Mouse (Mus musculus): ENCODE results near the gene Dgki. TPM values are rescaled to one million over a fixed set of nuclear protein-coding genes. Genes with fewer than 3 reads are reported as not detected.

Dgki gene
- total and polyA plus RNA-seq, 2 experiments from 2014 or later, result 0.11 to 0.33 TPM

DNA sequence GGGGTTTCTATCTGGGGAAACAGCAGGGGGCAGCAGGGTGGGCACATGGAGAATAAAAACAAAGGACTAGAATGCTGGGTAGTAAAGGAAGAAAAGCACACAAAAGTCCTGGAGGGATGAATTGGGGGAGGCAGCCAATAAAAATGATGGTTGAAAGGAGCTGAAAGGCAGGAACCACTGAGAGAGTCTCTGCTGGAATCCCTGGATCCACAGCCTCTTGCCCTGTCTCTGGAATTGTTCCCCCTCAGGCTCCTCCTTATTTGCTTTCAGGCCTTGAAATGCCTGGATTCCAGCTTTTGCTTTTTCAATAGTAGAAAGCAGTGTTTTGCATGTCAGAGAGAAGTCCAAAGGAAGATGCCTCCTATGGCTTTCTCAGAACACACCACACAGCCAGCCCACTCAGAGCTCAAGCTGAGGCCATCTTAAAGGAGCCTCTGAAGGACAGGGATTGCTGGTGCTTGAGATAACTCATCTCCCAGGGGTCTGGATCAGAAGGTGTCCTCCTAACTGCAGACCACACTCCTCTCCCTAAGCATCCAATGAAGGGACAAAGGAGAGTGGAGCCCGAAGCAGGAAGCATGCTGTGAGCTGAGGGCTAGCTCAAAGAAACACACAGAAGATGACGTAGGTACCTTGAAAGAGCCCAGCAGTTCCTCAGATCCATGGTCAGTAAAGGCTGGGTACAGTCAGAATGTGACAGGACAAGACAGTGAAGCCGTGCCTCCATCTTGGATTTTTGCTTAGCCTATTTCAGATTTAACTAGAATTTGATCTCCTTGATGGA is 441.5 kb downstream of the Dgki start:
- no peaks in the 10 kb centered on the region for H3K36me3 ChIP-seq (replicated peaks; ENCODE audit: control insufficient read depth, insufficient read depth, low read length)
- no peaks in the 10 kb centered on the region for H3K4me1 ChIP-seq (ENCODE audit: control insufficient read depth, insufficient read depth)
- H3K27me3 ChIP-seq (ENCODE audit: control insufficient read depth, insufficient read depth, low read length), result no peaks in the 10 kb centered on the region
- H3K9me3 ChIP-seq (replicated peaks; ENCODE audit: control insufficient read depth, low read length), result no peaks in the 10 kb centered on the region
- DNase-seq (ENCODE audit: low spot score), result no peak
- H3K27ac ChIP-seq (ENCODE audit: low read depth), result no peak overlapping the region
- WGBS, result 86% methylated on average over 3 of the region's 3 CpGs
- no peak overlapping the region for H3K4me2 ChIP-seq (ENCODE audit: low read depth, low read length)
- ATAC-seq (ENCODE audit: insufficient read depth, low read depth), result no peak
- no peak overlapping the region for H3K4me3 ChIP-seq (ENCODE audit: low read depth, low read length)
- no peak overlapping the region for H3K9ac ChIP-seq (replicated peaks; ENCODE audit: low read depth, low read length)
- TF ChIP-seq EP300 (IDR thresholded peaks at IDR 0.05; ENCODE audit: low read depth) (no peak), CTCF (IDR thresholded peaks at IDR 0.05; ENCODE audit: low read depth) (no peak)

DNA sequence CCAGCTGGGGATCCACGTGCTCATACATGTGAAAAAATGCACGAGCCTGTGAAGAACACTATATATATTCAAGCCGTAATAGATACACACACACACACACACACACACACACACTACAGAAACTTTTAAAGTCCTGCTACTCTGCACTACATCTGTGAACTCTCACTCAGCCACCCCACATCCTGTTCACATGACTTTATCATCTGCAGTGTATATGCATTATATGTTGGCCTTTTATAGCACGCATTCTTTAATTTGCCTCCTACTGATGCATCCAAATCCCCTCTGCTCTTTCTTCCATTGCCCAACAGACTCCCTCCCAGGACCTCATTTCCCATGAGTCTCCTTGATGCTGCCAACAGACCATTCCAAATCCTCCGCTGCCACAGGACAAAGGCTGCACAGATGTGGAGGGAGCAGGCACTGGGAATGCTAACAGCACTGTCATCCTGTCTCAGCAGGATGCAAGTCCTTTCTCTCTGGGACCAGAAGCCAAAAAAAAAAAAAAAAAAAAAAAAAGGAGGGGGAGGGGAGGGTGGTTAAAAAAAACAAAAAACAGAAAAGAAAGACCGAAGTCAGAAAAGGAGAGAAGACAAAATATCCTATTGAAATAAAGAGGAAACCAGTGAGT is 442.2 kb downstream of the Dgki start:
- no peak for DNase-seq (ENCODE audit: low spot score)
- ATAC-seq (ENCODE audit: insufficient read depth, low read depth), result no peak
- WGBS, result 42% methylated on average over 6 of the region's 6 CpGs

GRCm38 (mm10) chr6:36850422-36851129 is 449.4 kb downstream of the Dgki start:
- Histone ChIP-seq H3K9ac (replicated peaks; ENCODE audit: low read depth, low read length) (no peak overlapping the region; the same call in 1 of the 2 replicates), H3K9me3 (replicated peaks; ENCODE audit: control insufficient read depth, low read length) (no peaks in the 10 kb centered on the region), H3K4me2 (ENCODE audit: low read depth, low read length) (no peak overlapping the region), H3K27me3 (ENCODE audit: control insufficient read depth, insufficient read depth, low read length) (no peaks in the 10 kb centered on the region), H3K27ac (ENCODE audit: low read depth) (no peak overlapping the region), H3K36me3 (replicated peaks; ENCODE audit: control insufficient read depth, insufficient read depth, low read length) (no peaks in the 10 kb centered on the region), H3K4me1 (ENCODE audit: control insufficient read depth, insufficient read depth) (no peaks in the 10 kb centered on the region), H3K4me3 (ENCODE audit: low read depth, low read length) (no peak overlapping the region)
- TF ChIP-seq EP300 (IDR thresholded peaks at IDR 0.05; ENCODE audit: low read depth), result no peak
- no peak for TF ChIP-seq CTCF (IDR thresholded peaks at IDR 0.05; ENCODE audit: low read depth)
- no peak for ATAC-seq (ENCODE audit: insufficient read depth, low read depth)
- WGBS, result 50% methylated on average over 7 of the region's 7 CpGs
- no peak for DNase-seq (ENCODE audit: low spot score)

More for the DNA sequence above, 442.2 kb downstream of the Dgki start:
- Histone ChIP-seq H3K9me3 (replicated peaks; ENCODE audit: control insufficient read depth, low read length) (no peaks in the 10 kb centered on the region), H3K4me1 (ENCODE audit: control insufficient read depth, insufficient read depth) (no peaks in the 10 kb centered on the region), H3K27me3 (ENCODE audit: control insufficient read depth, insufficient read depth, low read length) (no peaks in the 10 kb centered on the region), H3K4me2 (ENCODE audit: low read depth, low read length) (no peak overlapping the region), H3K4me3 (ENCODE audit: low read depth, low read length) (no peak overlapping the region), H3K9ac (replicated peaks; ENCODE audit: low read depth, low read length) (no peak overlapping the region), H3K27ac (ENCODE audit: low read depth) (no peak overlapping the region; the same call in 1 of the 2 replicates), H3K36me3 (replicated peaks; ENCODE audit: control insufficient read depth, insufficient read depth, low read length) (no peaks in the 10 kb centered on the region)
- TF ChIP-seq CTCF (IDR thresholded peaks at IDR 0.05; ENCODE audit: low read depth), result no peak
- TF ChIP-seq EP300 (IDR thresholded peaks at IDR 0.05; ENCODE audit: low read depth), result no peak

DNA sequence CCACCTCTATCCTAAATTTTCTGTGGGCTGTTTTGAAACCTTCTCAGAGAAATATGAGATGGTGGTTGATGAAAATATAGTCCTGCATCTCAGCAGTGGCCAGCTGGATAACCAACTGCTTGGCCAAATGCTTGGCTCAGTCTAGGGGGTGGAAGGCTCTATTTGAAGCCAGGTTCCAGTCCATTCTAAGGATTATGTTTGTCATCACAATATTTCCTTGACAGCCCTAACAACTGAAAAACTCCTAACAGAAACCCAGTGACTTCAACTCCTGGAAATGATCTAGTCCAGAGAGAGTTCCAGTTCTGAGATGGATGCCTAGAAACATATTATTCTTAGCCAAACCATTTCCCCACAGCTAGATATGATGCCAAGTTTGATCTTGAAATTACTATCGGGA is 454.7 kb downstream of the Dgki start:
- H3K36me3 ChIP-seq (replicated peaks; ENCODE audit: control insufficient read depth, insufficient read depth, low read length), result no peaks in the 10 kb centered on the region

GRCm38 (mm10) chr6:36844258-36844657 is 455.7 kb downstream of the Dgki start:
- Histone ChIP-seq H3K27me3 (ENCODE audit: control insufficient read depth, insufficient read depth, low read length) (no peaks in the 10 kb centered on the region), H3K4me2 (ENCODE audit: low read depth, low read length) (no peak overlapping the region), H3K4me3 (ENCODE audit: low read depth, low read length) (no peak overlapping the region), H3K4me1 (ENCODE audit: control insufficient read depth, insufficient read depth) (0 out of 2 replicates have a peak, but pooled peaks cover 9% of the 10 kb centered on the region), H3K9ac (replicated peaks; ENCODE audit: low read depth, low read length) (no peak overlapping the region), H3K27ac (ENCODE audit: low read depth) (no peak overlapping the region), H3K9me3 (replicated peaks; ENCODE audit: control insufficient read depth, low read length) (no peaks in the 10 kb centered on the region), H3K36me3 (replicated peaks; ENCODE audit: control insufficient read depth, insufficient read depth, low read length) (no peaks in the 10 kb centered on the region)
- WGBS, result 68% methylated on average over 6 of the region's 6 CpGs
- DNase-seq (ENCODE audit: low spot score), result no peak
- no peak for ATAC-seq (ENCODE audit: insufficient read depth, low read depth)
- no peak for TF ChIP-seq EP300 (IDR thresholded peaks at IDR 0.05; ENCODE audit: low read depth)
- no peak for TF ChIP-seq CTCF (IDR thresholded peaks at IDR 0.05; ENCODE audit: low read depth)

More for the DNA sequence above, 454.7 kb downstream of the Dgki start:
- ATAC-seq (ENCODE audit: insufficient read depth, low read depth), result no peak
- H3K9ac ChIP-seq (replicated peaks; ENCODE audit: low read depth, low read length), result no peak overlapping the region
- no peak overlapping the region for H3K27ac ChIP-seq (ENCODE audit: low read depth)
- H3K4me2 ChIP-seq (ENCODE audit: low read depth, low read length), result no peak overlapping the region
- H3K4me3 ChIP-seq (ENCODE audit: low read depth, low read length), result no peak overlapping the region
- 64% methylated on average over 1 of the region's 1 CpGs for WGBS
- H3K4me1 ChIP-seq (ENCODE audit: control insufficient read depth, insufficient read depth), result 0 out of 2 replicates have a peak, but pooled peaks cover 9% of the 10 kb centered on the region
- TF ChIP-seq CTCF (IDR thresholded peaks at IDR 0.05; ENCODE audit: low read depth) (no peak), EP300 (IDR thresholded peaks at IDR 0.05; ENCODE audit: low read depth) (no peak)
- DNase-seq (ENCODE audit: low spot score), result no peak
- H3K27me3 ChIP-seq (ENCODE audit: control insufficient read depth, insufficient read depth, low read length), result no peaks in the 10 kb centered on the region
- no peaks in the 10 kb centered on the region for H3K9me3 ChIP-seq (replicated peaks; ENCODE audit: control insufficient read depth, low read length)
